Mouse (Mus musculus) spleen, adult 12 weeks (tissue): ENCODE results near the gene Smurf2.

Experiments
- DNase-seq: peaks from one replicate; pipeline ENCODE4 v3.0.0; 2022; ENCODE audit warnings: low spot score

The Smurf2 gene

GRCm38 (mm10) chr11:106777395-106777794 is 143.1 kb downstream of the Smurf2 start:
- no peak for DNase-seq

- no peak for DNase-seq
These were observed 143.6 kb downstream of the Smurf2 start for GRCm38 (mm10) chr11:106776960-106777359.

- DNase-seq = no peak
These were observed 147.5 kb downstream of the Smurf2 start for GRCm38 (mm10) chr11:106773061-106773460.

- no peak for DNase-seq
These were observed 150.1 kb downstream of the Smurf2 start for GRCm38 (mm10) chr11:106770195-106770974.
